Mouse (Mus musculus) intestine, embryonic 14.5 days (tissue): Measurements from ENCODE around the gene Npff. TPM values are rescaled to one million over a fixed set of nuclear protein-coding genes. Genes with fewer than 3 reads are reported as not detected.

Source experiments
- ATAC-seq: fragments of 200-750 bp; cut with Nextera tagmentation; replicated peaks from 2 replicates; pipeline ENCODE4 v1.8.0; 2017; ENCODE audit warnings: low read depth, moderate number of reproducible peaks, moderate TSS enrichment, moderate library complexity; ENCODE audit not compliant: low FRiP score, low TSS enrichment
- DNase-seq: peaks from one replicate; pipeline ENCODE4 v3.0.0-alpha.2; 2018; ENCODE audit warnings: low spot score
- H3K27ac ChIP-seq: fragments of 300-500 bp; sonication (generic); 2 replicates; pipeline ENCODE4 v1.5.1; 2014; ENCODE audit warnings: low read depth, mild to moderate bottlenecking, control low read depth
- H3K27me3 ChIP-seq: fragments of 300-500 bp; sonication (generic); replicated peaks from 2 replicates; pipeline ENCODE4 v1.6.1; 2014; ENCODE audit warnings: low read length, control low read depth; ENCODE audit not compliant: control insufficient read depth, insufficient read depth
- H3K36me3 ChIP-seq: fragments of 300-500 bp; sonication (generic); 2 replicates; pipeline ENCODE4 v1.6.1; 2014; ENCODE audit warnings: low read length, control low read depth; ENCODE audit not compliant: control insufficient read depth, insufficient read depth
- H3K4me1 ChIP-seq: fragments of 300-500 bp; sonication (generic); replicated peaks from 2 replicates; pipeline ENCODE4 v1.6.1; 2014; ENCODE audit warnings: low read length, control low read depth, mixed read lengths; ENCODE audit not compliant: control insufficient read depth, insufficient read depth
- H3K4me2 ChIP-seq: fragments of 300-500 bp; sonication (generic); 2 replicates; pipeline ENCODE4 v1.6.1; 2014; ENCODE audit warnings: low read length
- H3K4me3 ChIP-seq: fragments of 300-500 bp; sonication (generic); 2 replicates; pipeline ENCODE4 v1.5.1; 2014; ENCODE audit warnings: low read depth, low read length, control low read depth, mixed read lengths
- H3K9ac ChIP-seq: fragments of 300-500 bp; sonication (generic); 2 replicates; pipeline ENCODE4 v1.6.1; 2014; ENCODE audit warnings: mild to moderate bottlenecking, low read length
- H3K9me3 ChIP-seq: fragments of 300-500 bp; sonication (generic); 2 replicates; pipeline ENCODE4 v1.6.1; 2016; ENCODE audit warnings: low read length, control low read depth; ENCODE audit not compliant: control insufficient read depth
- WGBS: fragments of 180-500 bp; shearing (Covaris S2); extraction: QIAGEN DNeasy Blood & Tissue Kit; methylation state at CpG from one replicate; pipeline ENCODE4 v1.1.7; 2014; 5-methylcytosine and 5-hydroxymethylcytosine counted together
- polyA plus RNA-seq: library from polyadenylated mRNA; unstranded; fragments of >200 nt; fragmentation: Nextera tagmentation; extraction: Ambion mirVana; gene quantifications from 2 replicates; pipeline ENCODE4 v1.2.1, GENCODE M21; 2014

The Npff gene
- polyA plus RNA-seq, 1 experiment from 2014 or later, result 2.2 TPM

DNA sequence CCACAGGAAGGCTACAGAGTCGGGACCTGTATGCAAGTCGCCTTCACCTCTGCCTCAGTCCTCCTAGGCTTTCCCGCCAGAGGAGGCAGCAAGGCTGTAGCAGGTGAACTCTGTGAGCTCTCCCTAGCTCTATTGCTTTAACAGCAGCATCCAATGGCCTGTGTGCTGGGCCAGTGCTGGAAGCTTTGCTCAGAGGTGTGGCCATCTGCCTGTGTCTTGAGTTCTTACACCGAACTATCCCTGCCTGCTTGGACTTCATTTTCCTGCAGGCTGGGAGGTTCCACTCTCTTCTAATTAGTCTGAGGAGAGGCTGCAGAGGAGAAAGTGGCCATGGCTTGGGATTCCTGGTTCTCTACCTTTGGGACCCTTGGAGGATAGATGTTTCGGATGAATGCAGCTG, 12.7 kb downstream of the Npff start:
- Histone ChIP-seq H3K27ac (0 out of 2 replicates have a peak overlapping the region, but pooled peaks have one; percentile 69), H3K4me2 (no peak overlapping the region), H3K4me3 (no peak overlapping the region)

DNA sequence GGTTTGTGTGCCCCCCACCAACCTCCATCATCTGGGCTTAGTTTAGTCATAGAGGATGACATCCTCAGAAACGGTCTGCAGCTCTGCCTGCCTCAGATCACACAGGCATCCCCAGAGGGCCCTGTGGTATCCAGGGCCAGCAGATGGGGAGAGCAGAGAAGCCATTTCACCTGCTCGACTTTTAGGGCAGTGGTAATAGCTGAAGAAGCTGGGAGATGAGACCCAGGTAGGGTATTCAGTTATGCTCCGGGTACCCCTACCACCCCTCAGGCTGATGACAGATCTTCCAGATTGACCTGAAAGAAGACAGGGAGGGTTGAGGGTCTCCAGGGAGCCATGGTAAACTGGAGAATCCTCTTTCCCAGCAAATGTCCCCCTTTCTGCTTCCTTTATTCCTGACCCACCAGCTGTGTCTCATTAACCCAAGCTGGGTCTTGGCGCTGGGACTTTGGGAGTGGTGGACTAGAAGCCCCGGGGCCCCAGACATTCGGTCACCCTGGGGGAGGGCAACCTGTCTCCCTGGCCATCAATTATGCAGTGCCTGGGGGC, 13.4 kb downstream of the Npff start:
- Histone ChIP-seq H3K36me3 (0 out of 2 replicates have a peak, but pooled peaks cover 12% of the 10 kb centered on the region), H3K9me3 (no peaks in the 10 kb centered on the region), H3K27me3 (no peaks in the 10 kb centered on the region), H3K4me2 (peak overlapping the region; percentile 63), H3K4me1 (peaks cover 28% of the 10 kb centered on the region), H3K9ac (no peak overlapping the region), H3K4me3 (0 out of 2 replicates have a peak overlapping the region, but pooled peaks have one; percentile 55), H3K27ac (peak overlapping the region; percentile 69)
- DNase-seq (no peak), ATAC-seq (no peak)
- WGBS, result 25% methylated on average over 6 of the region's 6 CpGs

More for the DNA sequence above, 12.7 kb downstream of the Npff start:
- ATAC-seq (no peak), DNase-seq (no peak)
- 0 out of 2 replicates have a peak, but pooled peaks cover 8% of the 10 kb centered on the region for H3K36me3 ChIP-seq
- peaks cover 28% of the 10 kb centered on the region for H3K4me1 ChIP-seq
- no peaks in the 10 kb centered on the region for H3K27me3 ChIP-seq
- no peak overlapping the region for H3K9ac ChIP-seq
- no peaks in the 10 kb centered on the region for H3K9me3 ChIP-seq
- WGBS, result 46% methylated on average over 5 of the region's 5 CpGs

GRCm38 (mm10) chr15:102510590-102511284, 14.0 kb downstream of the Npff start:
- ATAC-seq, result peak; percentile 95
- Histone ChIP-seq H3K4me1 (peaks cover 23% of the 10 kb centered on the region), H3K27me3 (no peaks in the 10 kb centered on the region), H3K9ac (peak overlapping the region; percentile 55), H3K36me3 (0 out of 2 replicates have a peak, but pooled peaks cover 12% of the 10 kb centered on the region), H3K9me3 (no peaks in the 10 kb centered on the region), H3K27ac (peak overlapping the region; percentile 77), H3K4me3 (peak overlapping the region; percentile 55), H3K4me2 (peak overlapping the region; percentile 63)
- WGBS, result 3% methylated on average over 34 of the region's 34 CpGs
- peak; percentile 95 for DNase-seq

- H3K4me3 ChIP-seq, result peak overlapping the region; percentile 55
- DNase-seq (no peak), ATAC-seq (peak; percentile 62)
- peaks cover 22% of the 10 kb centered on the region for H3K4me1 ChIP-seq
- no peaks in the 10 kb centered on the region for H3K9me3 ChIP-seq
- peak overlapping the region; percentile 55 for H3K9ac ChIP-seq
- peak overlapping the region; percentile 77 for H3K27ac ChIP-seq
- no peaks in the 10 kb centered on the region for H3K27me3 ChIP-seq
- peak overlapping the region; percentile 63 for H3K4me2 ChIP-seq
- WGBS, result 3% methylated on average over 9 of the region's 9 CpGs
- peaks cover 18% of the 10 kb centered on the region; the same call in 1 of the 2 replicates for H3K36me3 ChIP-seq
Measured at GRCm38 (mm10) chr15:102510110-102510509, 14.6 kb downstream of the Npff start.

GRCm38 (mm10) chr15:102508336-102508735, 16.4 kb downstream of the Npff start:
- DNase-seq, result no peak
- no peak overlapping the region for H3K27ac ChIP-seq
- no peaks in the 10 kb centered on the region for H3K9me3 ChIP-seq
- no peak for ATAC-seq
- no peaks in the 10 kb centered on the region for H3K27me3 ChIP-seq
- WGBS, result 85% methylated on average over 3 of the region's 3 CpGs
- no peak overlapping the region for H3K4me2 ChIP-seq
- no peak overlapping the region for H3K4me3 ChIP-seq
- H3K4me1 ChIP-seq, result peaks cover 22% of the 10 kb centered on the region
- H3K9ac ChIP-seq, result no peak overlapping the region
- peaks cover 36% of the 10 kb centered on the region for H3K36me3 ChIP-seq

- H3K4me1 ChIP-seq, result peaks cover 22% of the 10 kb centered on the region
- DNase-seq (no peak), ATAC-seq (no peak)
- H3K27me3 ChIP-seq, result no peaks in the 10 kb centered on the region
- H3K36me3 ChIP-seq, result peaks cover 44% of the 10 kb centered on the region
- H3K27ac ChIP-seq, result no peak overlapping the region
- H3K9me3 ChIP-seq, result no peaks in the 10 kb centered on the region
- no peak overlapping the region for H3K9ac ChIP-seq
- no peak overlapping the region for H3K4me2 ChIP-seq
- H3K4me3 ChIP-seq, result no peak overlapping the region
Measured at GRCm38 (mm10) chr15:102507561-102507960, 17.2 kb downstream of the Npff start.

DNA sequence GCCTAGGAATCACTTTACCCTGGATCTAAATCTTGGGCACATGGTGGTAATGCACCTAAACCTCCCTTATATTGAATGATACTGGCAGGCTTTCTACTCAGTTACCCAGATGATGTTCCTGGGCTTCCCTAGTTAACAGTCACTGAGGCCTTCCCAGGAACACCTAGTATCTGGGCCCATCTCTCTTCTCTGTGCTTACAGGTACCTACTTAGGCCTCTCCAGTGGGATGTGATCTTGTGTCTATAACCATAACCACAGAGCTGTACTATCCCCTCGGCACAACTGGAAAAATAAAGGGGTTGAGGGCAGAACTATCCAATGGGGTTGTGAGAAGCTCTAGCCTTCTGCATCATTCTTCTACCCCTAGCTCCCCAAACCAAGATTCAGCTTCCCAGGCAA, 17.9 kb downstream of the Npff start:
- DNase-seq (no peak), ATAC-seq (no peak)
- Histone ChIP-seq H3K27ac (no peak overlapping the region), H3K4me2 (no peak overlapping the region), H3K27me3 (no peaks in the 10 kb centered on the region), H3K9me3 (no peaks in the 10 kb centered on the region), H3K4me3 (no peak overlapping the region), H3K9ac (no peak overlapping the region), H3K4me1 (peaks cover 20% of the 10 kb centered on the region), H3K36me3 (peaks cover 51% of the 10 kb centered on the region)
- WGBS, result 81% methylated on average over 1 of the region's 1 CpGs

DNA sequence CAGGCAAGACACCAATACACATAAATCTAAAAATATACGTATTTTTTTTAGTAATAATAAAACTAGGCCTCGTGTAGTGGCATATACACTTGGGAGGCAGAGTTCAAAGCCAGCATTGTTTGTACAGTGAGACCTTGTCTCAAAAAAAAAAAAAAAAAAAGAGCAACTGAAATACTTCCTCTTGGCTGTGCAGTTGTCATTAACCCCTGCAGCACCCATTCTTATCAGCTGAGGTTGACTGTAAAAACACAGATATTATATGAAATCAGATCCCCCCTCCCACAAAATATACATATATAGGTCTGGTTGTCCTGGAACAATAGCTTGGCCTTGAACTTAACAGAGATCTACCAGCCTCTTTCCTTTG, 18.3 kb downstream of the Npff start:
- H3K4me1 ChIP-seq, result peaks cover 16% of the 10 kb centered on the region
- H3K27me3 ChIP-seq, result no peaks in the 10 kb centered on the region
- no peak for DNase-seq
- no peak overlapping the region for H3K27ac ChIP-seq
- H3K9me3 ChIP-seq, result no peaks in the 10 kb centered on the region
- no peak for ATAC-seq
- no peak overlapping the region for H3K4me2 ChIP-seq
- no peak overlapping the region for H3K4me3 ChIP-seq
- H3K36me3 ChIP-seq, result peaks cover 55% of the 10 kb centered on the region
- H3K9ac ChIP-seq, result no peak overlapping the region
- WGBS, result 28% methylated on average over 2 of the region's 2 CpGs
